Mouse (Mus musculus): Measurements from ENCODE around the gene Syne3. TPM values are rescaled to one million over a fixed set of nuclear protein-coding genes. Genes with fewer than 3 reads are reported as not detected.

Gene Syne3
- polyA plus RNA-seq, 1 experiment from 2014 or later, result 0.11 TPM

- H3K4me2 ChIP-seq (replicated peaks), result no peak overlapping the region
- H3K4me1 ChIP-seq, result no peaks in the 10 kb centered on the region
- H3K27me3 ChIP-seq, result no peaks in the 10 kb centered on the region
- no peaks in the 10 kb centered on the region for H3K36me3 ChIP-seq
- no peak overlapping the region for H3K27ac ChIP-seq (replicated peaks)
- no peak overlapping the region for H3K9ac ChIP-seq (replicated peaks)
- H3K9me3 ChIP-seq, result no peaks in the 10 kb centered on the region
- WGBS, result 71% methylated on average over 2 of the region's 2 CpGs
- no peak overlapping the region for H3K4me3 ChIP-seq
- ATAC-seq (replicated peaks), result no peak
These were observed 61.7 kb downstream of the Syne3 start for GRCm38 (mm10) chr12:104947911-104948310.

- no peaks in the 10 kb centered on the region for H3K36me3 ChIP-seq
- no peak for ATAC-seq (replicated peaks)
- WGBS, result 87% methylated on average over 6 of the region's 6 CpGs
- no peaks in the 10 kb centered on the region for H3K4me1 ChIP-seq
- no peak overlapping the region for H3K4me2 ChIP-seq (replicated peaks)
- no peaks in the 10 kb centered on the region for H3K27me3 ChIP-seq
- H3K27ac ChIP-seq (replicated peaks), result no peak overlapping the region
- H3K9me3 ChIP-seq, result no peaks in the 10 kb centered on the region
- no peak overlapping the region for H3K4me3 ChIP-seq
- no peak overlapping the region for H3K9ac ChIP-seq (replicated peaks)
These were observed 63.4 kb downstream of the Syne3 start for GRCm38 (mm10) chr12:104946231-104946630.

- no peaks in the 10 kb centered on the region for H3K27me3 ChIP-seq
- no peak overlapping the region for H3K4me3 ChIP-seq
- no peak overlapping the region for H3K27ac ChIP-seq (replicated peaks)
- no peaks in the 10 kb centered on the region for H3K9me3 ChIP-seq
- no peak for ATAC-seq (replicated peaks)
- peaks cover 13% of the 10 kb centered on the region for H3K4me1 ChIP-seq
- H3K4me2 ChIP-seq (replicated peaks), result no peak overlapping the region
- H3K9ac ChIP-seq (replicated peaks), result no peak overlapping the region
- WGBS, result 81% methylated on average over 9 of the region's 9 CpGs
- no peaks in the 10 kb centered on the region for H3K36me3 ChIP-seq
These were observed 69.1 kb downstream of the Syne3 start for GRCm38 (mm10) chr12:104940466-104940865.

- WGBS, result 15% methylated on average over 4 of the region's 4 CpGs
- peak; percentile 49 for ATAC-seq (replicated peaks)
These were observed 69.6 kb downstream of the Syne3 start for GRCm38 (mm10) chr12:104940027-104940386.

GRCm38 (mm10) chr12:104939372-104940026, 70.1 kb downstream of the Syne3 start:
- ATAC-seq (replicated peaks), result peak; percentile 88
- Histone ChIP-seq H3K4me2 (replicated peaks) (no peak overlapping the region; the same call in 1 of the 2 replicates), H3K27ac (replicated peaks) (peak overlapping the region; percentile 48), H3K36me3 (no peaks in the 10 kb centered on the region), H3K4me3 (no peak overlapping the region), H3K9me3 (no peaks in the 10 kb centered on the region), H3K4me1 (peaks cover 13% of the 10 kb centered on the region), H3K27me3 (no peaks in the 10 kb centered on the region), H3K9ac (replicated peaks) (no peak overlapping the region)
- 20% methylated on average over 13 of the region's 13 CpGs for WGBS

More at GRCm38 (mm10) chr12:104940027-104940386, 69.6 kb downstream of the Syne3 start:
- H3K4me3 ChIP-seq, result no peak overlapping the region
- no peak overlapping the region for H3K4me2 ChIP-seq (replicated peaks)
- no peaks in the 10 kb centered on the region for H3K9me3 ChIP-seq
- H3K4me1 ChIP-seq, result peaks cover 13% of the 10 kb centered on the region
- H3K36me3 ChIP-seq, result no peaks in the 10 kb centered on the region
- H3K27me3 ChIP-seq, result no peaks in the 10 kb centered on the region
- no peak overlapping the region for H3K9ac ChIP-seq (replicated peaks)
- H3K27ac ChIP-seq (replicated peaks), result 0 out of 2 replicates have a peak overlapping the region, but pooled peaks have one; percentile 48

- peak overlapping the region; percentile 48 for H3K27ac ChIP-seq (replicated peaks)
- 63% methylated on average over 5 of the region's 5 CpGs for WGBS
- no peak overlapping the region for H3K4me2 ChIP-seq (replicated peaks)
- no peak overlapping the region for H3K4me3 ChIP-seq
- H3K9ac ChIP-seq (replicated peaks), result no peak overlapping the region
- no peaks in the 10 kb centered on the region for H3K27me3 ChIP-seq
- H3K4me1 ChIP-seq, result peaks cover 13% of the 10 kb centered on the region
- H3K36me3 ChIP-seq, result no peaks in the 10 kb centered on the region
- ATAC-seq (replicated peaks), result 0 out of 2 replicates have a peak, but pooled peaks have one; percentile 17
- no peaks in the 10 kb centered on the region for H3K9me3 ChIP-seq
These were observed 70.7 kb downstream of the Syne3 start for GRCm38 (mm10) chr12:104938935-104939334.

- H3K9ac ChIP-seq (replicated peaks), result no peak overlapping the region
- no peak overlapping the region for H3K27ac ChIP-seq (replicated peaks)
- peaks cover 13% of the 10 kb centered on the region for H3K4me1 ChIP-seq
- 79% methylated on average over 4 of the region's 4 CpGs for WGBS
- no peaks in the 10 kb centered on the region for H3K27me3 ChIP-seq
- no peak for ATAC-seq (replicated peaks)
- H3K36me3 ChIP-seq, result no peaks in the 10 kb centered on the region
- H3K4me3 ChIP-seq, result no peak overlapping the region
- H3K9me3 ChIP-seq, result no peaks in the 10 kb centered on the region
- no peak overlapping the region for H3K4me2 ChIP-seq (replicated peaks)
These were observed 73.4 kb downstream of the Syne3 start for GRCm38 (mm10) chr12:104936223-104936622.

- no peaks in the 10 kb centered on the region for H3K27me3 ChIP-seq
- ATAC-seq (replicated peaks), result no peak
- no peaks in the 10 kb centered on the region for H3K9me3 ChIP-seq
- 90% methylated on average over 8 of the region's 8 CpGs for WGBS
- H3K27ac ChIP-seq (replicated peaks), result no peak overlapping the region
- no peak overlapping the region for H3K4me3 ChIP-seq
- H3K9ac ChIP-seq (replicated peaks), result no peak overlapping the region
- peaks cover 13% of the 10 kb centered on the region for H3K4me1 ChIP-seq
- H3K4me2 ChIP-seq (replicated peaks), result no peak overlapping the region
- H3K36me3 ChIP-seq, result no peaks in the 10 kb centered on the region
These were observed 74.5 kb downstream of the Syne3 start for GRCm38 (mm10) chr12:104935144-104935543.

- H3K27ac ChIP-seq (replicated peaks), result no peak overlapping the region
- H3K4me3 ChIP-seq, result no peak overlapping the region
These were observed 75.8 kb downstream of the Syne3 start for GRCm38 (mm10) chr12:104933800-104934199.

GRCm38 (mm10) chr12:104933217-104933616, 76.4 kb downstream of the Syne3 start:
- no peaks in the 10 kb centered on the region for H3K27me3 ChIP-seq
- H3K4me1 ChIP-seq, result no peaks in the 10 kb centered on the region
- no peak overlapping the region for H3K9ac ChIP-seq (replicated peaks)
- no peak overlapping the region for H3K27ac ChIP-seq (replicated peaks)
- H3K4me3 ChIP-seq, result no peak overlapping the region
- no peaks in the 10 kb centered on the region for H3K9me3 ChIP-seq
- H3K36me3 ChIP-seq, result no peaks in the 10 kb centered on the region
- ATAC-seq (replicated peaks), result no peak
- no peak overlapping the region for H3K4me2 ChIP-seq (replicated peaks)
- WGBS, result 62% methylated on average over 2 of the region's 2 CpGs

More at GRCm38 (mm10) chr12:104933800-104934199, 75.8 kb downstream of the Syne3 start:
- Histone ChIP-seq H3K4me1 (peaks cover under 1% of the 10 kb centered on the region; the same call in 1 of the 2 replicates), H3K4me2 (replicated peaks) (no peak overlapping the region), H3K36me3 (no peaks in the 10 kb centered on the region), H3K9me3 (no peaks in the 10 kb centered on the region), H3K9ac (replicated peaks) (no peak overlapping the region), H3K27me3 (no peaks in the 10 kb centered on the region)
- no peak for ATAC-seq (replicated peaks)
- 85% methylated on average over 13 of the region's 13 CpGs for WGBS

- no peak overlapping the region for H3K4me2 ChIP-seq (replicated peaks)
- WGBS, result 86% methylated on average over 2 of the region's 2 CpGs
- H3K27me3 ChIP-seq, result no peaks in the 10 kb centered on the region
- H3K9me3 ChIP-seq, result no peaks in the 10 kb centered on the region
- H3K27ac ChIP-seq (replicated peaks), result no peak overlapping the region
- H3K9ac ChIP-seq (replicated peaks), result no peak overlapping the region
- no peaks in the 10 kb centered on the region for H3K36me3 ChIP-seq
- no peak for ATAC-seq (replicated peaks)
- H3K4me3 ChIP-seq, result no peak overlapping the region
- peaks cover 26% of the 10 kb centered on the region for H3K4me1 ChIP-seq
These were observed 83.8 kb downstream of the Syne3 start for GRCm38 (mm10) chr12:104925765-104926164.

GRCm38 (mm10) chr12:104925035-104925434, 84.6 kb downstream of the Syne3 start:
- Histone ChIP-seq H3K9ac (replicated peaks) (no peak overlapping the region), H3K27me3 (no peaks in the 10 kb centered on the region), H3K36me3 (no peaks in the 10 kb centered on the region), H3K27ac (replicated peaks) (peak overlapping the region; percentile 58), H3K4me1 (peaks cover 26% of the 10 kb centered on the region), H3K4me2 (replicated peaks) (no peak overlapping the region), H3K9me3 (no peaks in the 10 kb centered on the region), H3K4me3 (no peak overlapping the region)
- 75% methylated on average over 5 of the region's 5 CpGs for WGBS
- ATAC-seq (replicated peaks), result no peak

GRCm38 (mm10) chr12:104924546-104924945, 85.1 kb downstream of the Syne3 start:
- Histone ChIP-seq H3K4me1 (peaks cover 26% of the 10 kb centered on the region), H3K9me3 (no peaks in the 10 kb centered on the region), H3K36me3 (no peaks in the 10 kb centered on the region), H3K27me3 (no peaks in the 10 kb centered on the region), H3K27ac (replicated peaks) (no peak overlapping the region), H3K9ac (replicated peaks) (no peak overlapping the region), H3K4me2 (replicated peaks) (no peak overlapping the region), H3K4me3 (no peak overlapping the region)
- 47% methylated on average over 3 of the region's 3 CpGs for WGBS
- ATAC-seq (replicated peaks), result no peak; the same call in 1 of the 2 replicates

All from forebrain, embryonic 15.5 days (tissue).